Mouse (Mus musculus): ENCODE results near the gene Gli3. TPM values are rescaled to one million over a fixed set of nuclear protein-coding genes. Genes with fewer than 3 reads are reported as not detected.

The Gli3 gene
- polyA plus RNA-seq, 1 experiment from 2014 or later: 30.6 TPM

DNA sequence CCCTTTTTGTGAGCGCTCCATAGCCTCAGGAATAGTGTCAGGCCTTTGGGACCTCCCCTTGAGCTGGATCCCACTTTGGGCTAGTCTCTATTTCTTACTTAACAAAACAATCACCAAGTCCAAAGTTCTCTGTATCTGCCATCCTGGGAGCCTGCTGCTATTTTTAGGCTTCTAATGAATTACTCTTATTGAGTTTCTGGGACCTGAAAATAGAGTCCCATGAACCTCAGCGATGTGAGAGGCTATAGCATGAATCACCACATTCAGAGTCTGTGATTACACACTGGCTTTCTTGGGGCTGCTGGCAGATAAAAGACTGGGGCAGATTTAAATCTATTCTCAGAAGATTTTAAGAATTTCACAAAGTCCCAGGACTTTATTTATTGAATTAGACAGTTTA is 12.1 kb upstream of the Gli3 start:
- ATAC-seq (ENCODE audit: insufficient read depth) (no peak), DNase-seq (no peak)
- no peak overlapping the region for H3K27ac ChIP-seq (ENCODE audit: low read depth)
- 67% methylated on average over 2 of the region's 2 CpGs for WGBS
- no peak for TF ChIP-seq CTCF (IDR thresholded peaks at IDR 0.05; ENCODE audit: low read depth)
- H3K9me3 ChIP-seq (ENCODE audit: low read depth, low read length): no peaks in the 10 kb centered on the region
- no peaks in the 10 kb centered on the region for H3K4me1 ChIP-seq (ENCODE audit: insufficient read depth)
- H3K4me2 ChIP-seq: no peak overlapping the region
- no peak overlapping the region for H3K9ac ChIP-seq
- no peaks in the 10 kb centered on the region for H3K36me3 ChIP-seq (ENCODE audit: insufficient read depth)
- no peak overlapping the region for H3K4me3 ChIP-seq (ENCODE audit: low read depth, low read length)
- H3K27me3 ChIP-seq (ENCODE audit: insufficient read depth, low read length): no peaks in the 10 kb centered on the region

DNA sequence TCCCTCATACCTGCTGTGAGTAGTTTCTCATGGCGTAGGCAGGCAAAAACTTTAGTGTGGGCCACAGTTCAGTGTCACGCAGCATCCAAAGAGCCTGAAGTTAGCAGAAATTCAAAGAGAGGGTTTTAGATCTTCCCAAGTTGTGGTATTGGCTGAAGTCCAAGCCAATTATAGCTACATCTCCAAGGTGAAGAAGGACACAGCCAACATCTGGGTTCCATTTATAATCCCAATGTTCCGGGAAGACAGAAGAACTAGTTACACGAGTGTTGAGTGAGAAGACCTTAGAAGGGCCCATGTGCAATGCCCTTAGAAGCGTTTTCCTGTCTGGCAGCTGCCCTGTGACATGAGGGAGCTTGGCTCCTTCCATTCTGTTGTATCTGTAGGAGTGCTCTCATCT is 5.2 kb upstream of the Gli3 start:
- no peak overlapping the region for H3K4me2 ChIP-seq
- peaks cover 10% of the 10 kb centered on the region; the same call in 1 of the 2 replicates for H3K4me1 ChIP-seq (ENCODE audit: insufficient read depth)
- 43% methylated on average over 5 of the region's 5 CpGs for WGBS
- DNase-seq (peak; percentile 46), ATAC-seq (ENCODE audit: insufficient read depth) (no peak)
- H3K36me3 ChIP-seq (ENCODE audit: insufficient read depth): no peaks in the 10 kb centered on the region
- no peak overlapping the region for H3K4me3 ChIP-seq (ENCODE audit: low read depth, low read length)
- no peak for TF ChIP-seq CTCF (IDR thresholded peaks at IDR 0.05; ENCODE audit: low read depth)
- H3K9ac ChIP-seq: no peak overlapping the region
- no peaks in the 10 kb centered on the region for H3K27me3 ChIP-seq (ENCODE audit: insufficient read depth, low read length)
- no peak overlapping the region for H3K27ac ChIP-seq (ENCODE audit: low read depth)
- H3K9me3 ChIP-seq (ENCODE audit: low read depth, low read length): no peaks in the 10 kb centered on the region

DNA sequence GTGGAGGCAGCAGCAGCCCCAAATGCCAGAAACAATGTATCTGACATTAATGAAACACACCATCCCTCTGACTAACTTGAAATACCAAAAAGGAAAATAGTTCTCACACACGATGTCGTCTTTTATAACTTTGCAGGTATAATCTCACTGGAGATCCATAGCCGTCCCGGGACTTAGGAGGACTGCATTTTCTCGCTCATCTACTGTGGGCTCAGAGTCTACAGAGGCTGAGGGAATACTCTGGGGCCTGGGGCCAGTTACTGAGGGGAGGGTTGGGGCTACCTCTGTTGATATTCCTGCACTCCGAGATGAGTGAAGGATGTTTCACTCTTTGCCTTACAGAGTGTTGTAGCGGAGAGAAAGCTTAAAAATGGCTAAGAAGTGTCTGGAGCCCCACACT is 1.1 kb upstream of the Gli3 start:
- no peak for TF ChIP-seq CTCF (IDR thresholded peaks at IDR 0.05; ENCODE audit: low read depth)
- H3K4me2 ChIP-seq: peak overlapping the region; percentile 65
- no peaks in the 10 kb centered on the region for H3K27me3 ChIP-seq (ENCODE audit: insufficient read depth, low read length)
- WGBS: 11% methylated on average over 7 of the region's 7 CpGs
- no peaks in the 10 kb centered on the region for H3K9me3 ChIP-seq (ENCODE audit: low read depth, low read length)
- DNase-seq: peak; percentile 53
- H3K27ac ChIP-seq (ENCODE audit: low read depth): peak overlapping the region; percentile 99
- peak overlapping the region; percentile 96 for H3K9ac ChIP-seq
- no peak for ATAC-seq (ENCODE audit: insufficient read depth)
- peaks cover 15% of the 10 kb centered on the region for H3K4me1 ChIP-seq (ENCODE audit: insufficient read depth)
- H3K36me3 ChIP-seq (ENCODE audit: insufficient read depth): no peaks in the 10 kb centered on the region
- peak overlapping the region; percentile 90 for H3K4me3 ChIP-seq (ENCODE audit: low read depth, low read length)

DNA sequence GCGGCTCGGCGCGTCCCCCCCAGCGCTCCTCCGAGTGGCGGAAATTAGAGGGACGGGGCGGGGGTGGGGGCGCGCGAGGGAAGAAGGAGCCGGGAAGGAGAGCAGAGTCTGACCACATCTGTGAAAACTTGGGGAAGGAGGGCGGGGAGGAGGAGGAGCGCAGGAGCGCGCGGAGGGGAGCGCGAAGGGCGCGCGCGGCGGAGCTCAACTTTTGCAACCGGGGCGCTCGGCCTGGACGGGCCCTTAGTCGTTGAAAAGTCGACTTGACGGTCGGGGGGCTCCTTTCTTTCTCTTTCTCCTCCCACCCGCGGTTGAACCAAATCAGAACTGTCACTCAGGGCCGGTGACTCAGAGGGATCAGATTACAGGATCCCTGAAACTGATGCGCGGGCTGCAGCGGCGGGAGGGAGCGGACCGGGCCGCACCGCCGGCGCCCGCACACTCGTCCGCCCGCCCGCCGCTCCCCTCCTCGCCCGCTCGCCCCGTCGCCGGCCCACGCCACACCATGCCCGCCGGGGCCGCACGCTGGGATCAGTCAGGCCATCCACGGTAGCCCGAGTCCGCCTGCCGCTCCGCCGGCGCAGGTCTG is 551 bp downstream of the Gli3 start:
- under 1% methylated on average over 61 of the region's 70 CpGs for WGBS
- no peak for TF ChIP-seq CTCF (IDR thresholded peaks at IDR 0.05; ENCODE audit: low read depth)
- H3K4me2 ChIP-seq: peak overlapping the region; percentile 65
- peak overlapping the region; percentile 90 for H3K4me3 ChIP-seq (ENCODE audit: low read depth, low read length)
- DNase-seq (peak; percentile 89), ATAC-seq (ENCODE audit: insufficient read depth) (peak; percentile 82)
- no peaks in the 10 kb centered on the region for H3K27me3 ChIP-seq (ENCODE audit: insufficient read depth, low read length)
- H3K36me3 ChIP-seq (ENCODE audit: insufficient read depth): no peaks in the 10 kb centered on the region
- H3K9ac ChIP-seq: peak overlapping the region; percentile 96
- H3K9me3 ChIP-seq (ENCODE audit: low read depth, low read length): no peaks in the 10 kb centered on the region
- peaks cover 13% of the 10 kb centered on the region for H3K4me1 ChIP-seq (ENCODE audit: insufficient read depth)
- peak overlapping the region; percentile 99 for H3K27ac ChIP-seq (ENCODE audit: low read depth)

- H3K4me1 ChIP-seq (ENCODE audit: insufficient read depth): peaks cover 13% of the 10 kb centered on the region
- no peaks in the 10 kb centered on the region for H3K27me3 ChIP-seq (ENCODE audit: insufficient read depth, low read length)
- H3K4me2 ChIP-seq: peak overlapping the region; percentile 65
- peak overlapping the region; percentile 96 for H3K9ac ChIP-seq
- TF ChIP-seq CTCF (IDR thresholded peaks at IDR 0.05; ENCODE audit: low read depth): no peak
- H3K4me3 ChIP-seq (ENCODE audit: low read depth, low read length): peak overlapping the region; percentile 90
- DNase-seq (peak; percentile 73), ATAC-seq (ENCODE audit: insufficient read depth) (peak; percentile 9; the same call in 1 of the 2 replicates)
- no peaks in the 10 kb centered on the region for H3K9me3 ChIP-seq (ENCODE audit: low read depth, low read length)
- H3K27ac ChIP-seq (ENCODE audit: low read depth): peak overlapping the region; percentile 99
- WGBS: under 1% methylated on average over 45 of the region's 51 CpGs
- no peaks in the 10 kb centered on the region for H3K36me3 ChIP-seq (ENCODE audit: insufficient read depth)
Measured at GRCm38 (mm10) chr13:15464081-15464526, 1.1 kb downstream of the Gli3 start.

DNA sequence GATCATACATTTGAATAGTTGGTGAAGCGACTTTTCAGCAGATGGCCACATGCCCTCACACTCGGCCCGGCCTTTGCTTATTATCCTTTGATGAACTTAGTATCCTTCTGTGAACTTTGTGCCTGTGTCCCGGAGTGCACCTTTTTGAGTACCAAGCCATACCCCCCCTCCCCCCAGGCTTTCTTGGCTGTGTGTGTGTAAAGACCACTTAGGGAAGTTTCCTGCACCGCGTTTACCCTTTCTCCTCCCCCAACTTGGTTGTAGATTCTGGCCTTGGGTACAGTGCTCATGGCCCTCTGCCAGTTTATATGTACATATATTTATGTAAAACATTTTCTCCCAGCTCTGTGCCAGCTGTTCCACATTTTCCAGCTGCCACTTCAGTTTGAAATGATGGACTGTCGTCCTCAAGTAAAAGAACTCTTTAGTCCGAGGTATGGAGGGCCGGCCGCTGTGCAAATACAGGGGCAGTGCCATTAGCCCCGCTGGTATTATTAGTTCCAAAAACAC is 1.8 kb downstream of the Gli3 start:
- peak; percentile 93 for DNase-seq
- Histone ChIP-seq H3K4me3 (ENCODE audit: low read depth, low read length) (peak overlapping the region; percentile 90), H3K27ac (ENCODE audit: low read depth) (peak overlapping the region; percentile 99), H3K4me2 (peak overlapping the region; percentile 65), H3K9me3 (ENCODE audit: low read depth, low read length) (no peaks in the 10 kb centered on the region), H3K36me3 (ENCODE audit: insufficient read depth) (no peaks in the 10 kb centered on the region), H3K27me3 (ENCODE audit: insufficient read depth, low read length) (no peaks in the 10 kb centered on the region), H3K4me1 (ENCODE audit: insufficient read depth) (peaks cover 13% of the 10 kb centered on the region), H3K9ac (peak overlapping the region; percentile 96)
- peak; percentile 9 for ATAC-seq (ENCODE audit: insufficient read depth)
- WGBS: under 1% methylated on average over 11 of the region's 11 CpGs
- TF ChIP-seq CTCF (IDR thresholded peaks at IDR 0.05; ENCODE audit: low read depth): no peak

- Histone ChIP-seq H3K27ac (ENCODE audit: low read depth) (no peak overlapping the region), H3K36me3 (ENCODE audit: insufficient read depth) (no peaks in the 10 kb centered on the region), H3K9ac (no peak overlapping the region), H3K4me1 (ENCODE audit: insufficient read depth) (peaks cover 9% of the 10 kb centered on the region), H3K9me3 (ENCODE audit: low read depth, low read length) (no peaks in the 10 kb centered on the region), H3K27me3 (ENCODE audit: insufficient read depth, low read length) (no peaks in the 10 kb centered on the region), H3K4me2 (peak overlapping the region; percentile 65), H3K4me3 (ENCODE audit: low read depth, low read length) (peak overlapping the region; percentile 90)
- TF ChIP-seq CTCF (IDR thresholded peaks at IDR 0.05; ENCODE audit: low read depth): no peak
- WGBS: 29% methylated on average over 6 of the region's 6 CpGs
- no peak for ATAC-seq (ENCODE audit: insufficient read depth)
- no peak for DNase-seq
Measured at GRCm38 (mm10) chr13:15466496-15466895, 3.5 kb downstream of the Gli3 start.
